Comparison of ENCODE assay signal across 31 mouse cellular contexts in the genomic region with DNA sequence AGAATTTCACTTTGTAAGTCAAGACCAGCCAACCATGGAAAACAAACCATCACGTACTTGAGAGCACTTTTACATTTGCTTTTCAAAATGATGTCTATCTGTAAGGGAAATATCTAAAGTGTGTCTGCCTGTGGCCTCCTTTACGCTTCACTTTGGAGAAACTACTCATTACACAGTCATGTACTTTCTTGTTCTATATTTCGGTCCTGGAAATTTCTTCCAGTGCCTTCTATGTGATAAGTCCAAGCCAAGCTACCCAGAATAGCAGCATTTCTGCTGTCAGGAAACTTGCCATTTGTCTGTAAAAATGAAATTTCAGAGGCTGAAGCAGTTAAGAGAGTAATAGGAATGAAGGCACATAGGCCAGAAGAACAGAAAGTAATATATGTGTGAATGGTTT.
"Had no signal": no experiment of that assay in that cellular context is flagged by ENCODE, and none has a peak within 500 bp of the region (broad histone marks: within the 10 kb centered on the region; RNA-seq: fewer than 3 reads in every experiment).

No protein-coding gene starts in this region.

- H3K4me3 ChIP-seq: limb, embryonic 10.5 days; limb, embryonic 12.5 days; limb, embryonic 13.5 days; limb, embryonic 15.5 days; liver, embryonic 12.5 days; liver, embryonic 13.5 days; liver, embryonic 15.5 days; lung, embryonic 15.5 days; megakaryocyte, embryonic 14.5 days; midbrain, embryonic 10.5 days; midbrain, embryonic 12.5 days; midbrain, embryonic 13.5 days; midbrain, embryonic 15.5 days; myocyte; neural tube, embryonic 12.5 days had no signal

- H3K27ac ChIP-seq: limb, embryonic 10.5 days; limb, embryonic 12.5 days; limb, embryonic 13.5 days; limb, embryonic 15.5 days; liver, embryonic 12.5 days; liver, embryonic 13.5 days; liver, embryonic 14.5 days; liver, embryonic 15.5 days; lung, embryonic 15.5 days; macrophage; midbrain, embryonic 10.5 days; midbrain, embryonic 12.5 days; midbrain, embryonic 13.5 days; midbrain, embryonic 15.5 days; neural tube, embryonic 12.5 days had no signal

- H3K9me3 ChIP-seq: limb, embryonic 10.5 days; limb, embryonic 12.5 days; limb, embryonic 13.5 days; limb, embryonic 15.5 days; liver, embryonic 12.5 days; liver, embryonic 13.5 days; liver, embryonic 15.5 days; lung, embryonic 15.5 days; megakaryocyte, embryonic 14.5 days; midbrain, embryonic 10.5 days; midbrain, embryonic 12.5 days; midbrain, embryonic 13.5 days; midbrain, embryonic 15.5 days; neural tube, embryonic 12.5 days had no signal

- H3K4me1 ChIP-seq: limb, embryonic 10.5 days; limb, embryonic 12.5 days; limb, embryonic 13.5 days; limb, embryonic 15.5 days; liver, embryonic 12.5 days; liver, embryonic 13.5 days; liver, embryonic 15.5 days; lung, embryonic 15.5 days; megakaryocyte, embryonic 14.5 days; midbrain, embryonic 10.5 days; midbrain, embryonic 12.5 days; midbrain, embryonic 13.5 days; midbrain, embryonic 15.5 days; neural tube, embryonic 12.5 days had no signal

- H3K27me3 ChIP-seq: limb, embryonic 12.5 days; limb, embryonic 13.5 days; limb, embryonic 15.5 days; liver, embryonic 12.5 days; liver, embryonic 13.5 days; liver, embryonic 15.5 days; lung, embryonic 15.5 days; megakaryocyte, embryonic 14.5 days; midbrain, embryonic 12.5 days; midbrain, embryonic 13.5 days; midbrain, embryonic 15.5 days; neural tube, embryonic 12.5 days had no signal

- H3K9ac ChIP-seq: limb, embryonic 12.5 days; limb, embryonic 13.5 days; limb, embryonic 15.5 days; liver, embryonic 12.5 days; liver, embryonic 13.5 days; liver, embryonic 14.5 days; liver, embryonic 15.5 days; lung, embryonic 14.5 days; lung, embryonic 15.5 days; midbrain, embryonic 12.5 days; midbrain, embryonic 13.5 days; midbrain, embryonic 15.5 days; neural tube, embryonic 12.5 days had no signal

- H3K36me3 ChIP-seq: limb, embryonic 10.5 days; limb, embryonic 12.5 days; limb, embryonic 13.5 days; limb, embryonic 15.5 days; liver, embryonic 13.5 days; midbrain, embryonic 12.5 days; midbrain, embryonic 13.5 days; midbrain, embryonic 15.5 days; neural tube, embryonic 12.5 days had no signal

- DNase-seq: left cerebral cortex, postnatal 4 days; liver; liver, embryonic 13.5 days; lung, adult 18-20 months; lung, adult 2 months; lung, embryonic 14.5 days; lung, postnatal 10 days; lung, postnatal 14 days; lung, postnatal 36 days; lung, postnatal 4 days; midbrain, embryonic 14.5 days had no signal

- H3K4me2 ChIP-seq: limb, embryonic 12.5 days; limb, embryonic 13.5 days; limb, embryonic 15.5 days; liver, embryonic 11.5 days; liver, embryonic 12.5 days; liver, embryonic 13.5 days; liver, embryonic 15.5 days; lung, embryonic 14.5 days; lung, embryonic 15.5 days; midbrain, embryonic 11.5 days; midbrain, embryonic 12.5 days; midbrain, embryonic 13.5 days; midbrain, embryonic 15.5 days; neural tube, embryonic 12.5 days had no signal

- ATAC-seq: liver, embryonic 12.5 days; lung, postnatal 0 days; midbrain, embryonic 13.5 days; midbrain, embryonic 15.5 days; midbrain, embryonic 16.5 days had no signal
